Mouse (Mus musculus) kidney, postnatal 0 days (tissue): ENCODE data around the gene Creld1. TPM values are rescaled to one million over a fixed set of nuclear protein-coding genes. Genes with fewer than 3 reads are reported as not detected.

Experiments
- ATAC-seq: fragments of 200-750 bp; cut with Nextera tagmentation; replicated peaks from 2 replicates; pipeline ENCODE4 v1.8.0; 2017; ENCODE audit warnings: low read depth, moderate number of reproducible peaks, moderate TSS enrichment, moderate library complexity; ENCODE audit not compliant: low FRiP score
- DNase-seq: peaks from one replicate; pipeline ENCODE4 v3.0.0-alpha.2; 2016; ENCODE audit warnings: low spot score
- H3K27ac ChIP-seq: fragments of 300-500 bp; sonication (generic); 2 replicates; pipeline ENCODE4 v1.5.1; 2014; ENCODE audit warnings: mild to moderate bottlenecking
- H3K27me3 ChIP-seq: fragments of 300-500 bp; sonication (generic); 2 replicates; pipeline ENCODE4 v1.6.1; 2014; ENCODE audit warnings: low read length, mixed read lengths; ENCODE audit not compliant: insufficient read depth
- H3K36me3 ChIP-seq: fragments of 300-500 bp; sonication (generic); 2 replicates; pipeline ENCODE4 v1.6.1; 2014; ENCODE audit warnings: low read length, mixed read lengths; ENCODE audit not compliant: insufficient read depth
- H3K4me1 ChIP-seq: fragments of 300-500 bp; sonication (generic); replicated peaks from 2 replicates; pipeline ENCODE4 v1.6.1; 2014; ENCODE audit warnings: antibody characterized with exemption, low read length, mixed read lengths; ENCODE audit not compliant: insufficient read depth
- H3K4me2 ChIP-seq: fragments of 300-500 bp; sonication (generic); 2 replicates; pipeline ENCODE4 v1.6.1; 2014; ENCODE audit warnings: mild to moderate bottlenecking, low read length, moderate library complexity, mixed read lengths
- H3K4me3 ChIP-seq: fragments of 300-500 bp; sonication (generic); replicated peaks from 2 replicates; pipeline ENCODE4 v1.5.1; 2014; ENCODE audit warnings: low read depth, low read length
- H3K9ac ChIP-seq: fragments of 300-500 bp; sonication (generic); 2 replicates; pipeline ENCODE4 v1.6.1; 2014; ENCODE audit warnings: low read depth, low read length
- H3K9me3 ChIP-seq: fragments of 300-500 bp; sonication (generic); replicated peaks from 2 replicates; pipeline ENCODE4 v1.6.1; 2016; ENCODE audit warnings: low read length, inconsistent platforms, mixed read lengths
- CTCF ChIP-seq: IDR thresholded peaks from 2 replicates; pipeline ENCODE4 v1.5.1; 2016; ENCODE audit warnings: antibody characterized with exemption, low read depth, mild to moderate bottlenecking, moderate library complexity
- WGBS: fragments of 180-500 bp; shearing (Covaris S2); extraction: QIAGEN DNeasy Blood & Tissue Kit; methylation state at CpG from one replicate; pipeline ENCODE4 v1.1.7; 2014; 5-methylcytosine and 5-hydroxymethylcytosine counted together
- polyA plus RNA-seq: library from polyadenylated mRNA; unstranded; fragments of >200 nt; fragmentation: Nextera tagmentation; extraction: Ambion mirVana; gene quantifications from 2 replicates; pipeline ENCODE4 v1.2.1, GENCODE M21; 2015

Creld1 gene
- polyA plus RNA-seq, 1 experiment from 2014 or later, result 25.7 TPM

- peak; percentile 82 for TF ChIP-seq CTCF
- peak; percentile 74 for DNase-seq
- Histone ChIP-seq H3K36me3 (no peaks in the 10 kb centered on the region), H3K4me2 (no peak overlapping the region), H3K4me1 (0 out of 2 replicates have a peak, but pooled peaks cover 5% of the 10 kb centered on the region), H3K27ac (no peak overlapping the region), H3K4me3 (no peak overlapping the region), H3K27me3 (no peaks in the 10 kb centered on the region), H3K9ac (no peak overlapping the region), H3K9me3 (no peaks in the 10 kb centered on the region)
- ATAC-seq, result peak; percentile 68
- 32% methylated on average over 5 of the region's 5 CpGs for WGBS
Observed at GRCm38 (mm10) chr6:113465602-113466001, 17.5 kb upstream of the Creld1 start.

GRCm38 (mm10) chr6:113468512-113468911 is 14.6 kb upstream of the Creld1 start:
- no peak overlapping the region for H3K4me3 ChIP-seq
- H3K4me2 ChIP-seq, result peak overlapping the region; percentile 72; the same call in 1 of the 2 replicates
- peaks cover 26% of the 10 kb centered on the region; the same call in 1 of the 2 replicates for H3K4me1 ChIP-seq
- WGBS, result 73% methylated on average over 3 of the region's 3 CpGs
- H3K9ac ChIP-seq, result no peak overlapping the region
- H3K36me3 ChIP-seq, result no peaks in the 10 kb centered on the region
- no peak for ATAC-seq
- no peak for TF ChIP-seq CTCF
- DNase-seq, result no peak
- no peaks in the 10 kb centered on the region for H3K9me3 ChIP-seq
- no peaks in the 10 kb centered on the region for H3K27me3 ChIP-seq
- H3K27ac ChIP-seq, result no peak overlapping the region; the same call in 1 of the 2 replicates

GRCm38 (mm10) chr6:113469021-113469420 is 14.1 kb upstream of the Creld1 start:
- Histone ChIP-seq H3K27me3 (no peaks in the 10 kb centered on the region), H3K27ac (no peak overlapping the region), H3K4me1 (peaks cover 26% of the 10 kb centered on the region; the same call in 1 of the 2 replicates), H3K4me3 (peak overlapping the region; percentile 33), H3K36me3 (no peaks in the 10 kb centered on the region), H3K9ac (peak overlapping the region; percentile 29; the same call in 1 of the 2 replicates), H3K4me2 (peak overlapping the region; percentile 72), H3K9me3 (no peaks in the 10 kb centered on the region)
- DNase-seq (peak; percentile 87), ATAC-seq (peak; percentile 67)
- TF ChIP-seq CTCF, result peak; percentile 70; the same call in 1 of the 2 replicates
- WGBS, result 8% methylated on average over 9 of the region's 9 CpGs

- ATAC-seq (peak; percentile 50), DNase-seq (peak; percentile 87)
- peak overlapping the region; percentile 72 for H3K4me2 ChIP-seq
- no peaks in the 10 kb centered on the region for H3K9me3 ChIP-seq
- H3K27ac ChIP-seq, result no peak overlapping the region
- peak; percentile 78 for TF ChIP-seq CTCF
- peak overlapping the region; percentile 29; the same call in 1 of the 2 replicates for H3K9ac ChIP-seq
- no peaks in the 10 kb centered on the region for H3K36me3 ChIP-seq
- peak overlapping the region; percentile 33 for H3K4me3 ChIP-seq
- no peaks in the 10 kb centered on the region for H3K27me3 ChIP-seq
- WGBS, result 1% methylated on average over 31 of the region's 31 CpGs
- H3K4me1 ChIP-seq, result peaks cover 26% of the 10 kb centered on the region; the same call in 1 of the 2 replicates
Observed at GRCm38 (mm10) chr6:113469432-113469831, 13.7 kb upstream of the Creld1 start.

- Histone ChIP-seq H3K9ac (peak within 1 kb of the TSS; percentile 69), H3K36me3 (no peaks in the 10 kb centered on the region), H3K9me3 (no peaks in the 10 kb centered on the region), H3K4me1 (peaks cover 26% of the 10 kb centered on the region; the same call in 1 of the 2 replicates), H3K4me3 (peak within 1 kb of the TSS; percentile 36), H3K4me2 (peak within 1 kb of the TSS; percentile 77), H3K27ac (peak within 1 kb of the TSS; percentile 82), H3K27me3 (no peaks in the 10 kb centered on the region)
- 16% methylated on average over 12 of the region's 12 CpGs for WGBS
- TF ChIP-seq CTCF, result no peak
- ATAC-seq (peak; percentile 67), DNase-seq (peak; percentile 75)
Observed at GRCm38 (mm10) chr6:113471297-113471936, 11.7 kb upstream of the Creld1 start, which contains the start of gene Il17rc. Gene Il17rc, plus strand, starts transcription at chr6:113471427.

- H3K4me1 ChIP-seq, result peaks cover 26% of the 10 kb centered on the region; the same call in 1 of the 2 replicates
- peak overlapping the region; percentile 77 for H3K4me2 ChIP-seq
- H3K4me3 ChIP-seq, result peak overlapping the region; percentile 36; the same call in 1 of the 2 replicates
- peak overlapping the region; percentile 10; the same call in 1 of the 2 replicates for H3K9ac ChIP-seq
- no peaks in the 10 kb centered on the region for H3K36me3 ChIP-seq
- H3K9me3 ChIP-seq, result no peaks in the 10 kb centered on the region
- ATAC-seq (no peak), DNase-seq (no peak)
- H3K27ac ChIP-seq, result peak overlapping the region; percentile 82
- no peaks in the 10 kb centered on the region for H3K27me3 ChIP-seq
- TF ChIP-seq CTCF, result peak; percentile 12; the same call in 1 of the 2 replicates
- 70% methylated on average over 10 of the region's 10 CpGs for WGBS
Observed at GRCm38 (mm10) chr6:113472061-113472460, 11.0 kb upstream of the Creld1 start.
